Mouse (Mus musculus) bone marrow, adult 2 months (tissue): ENCODE data around the gene Rex1bd. TPM values are rescaled to one million over a fixed set of nuclear protein-coding genes. Genes with fewer than 3 reads are reported as not detected.

Source experiments
- H3K27ac ChIP-seq: fragments of 200-500 bp; 2 replicates; pipeline ENCODE4 v1.5.1; 2012; ENCODE audit warnings: low read depth, mild to moderate bottlenecking, control low read depth, inconsistent platforms, low read length; ENCODE audit not compliant: control insufficient read depth, poor library complexity, insufficient read depth
- H3K4me1 ChIP-seq: fragments of 200-500 bp; 2 replicates; pipeline ENCODE4 v1.6.1; 2011; ENCODE audit warnings: low read length; ENCODE audit not compliant: control insufficient read depth, insufficient read depth
- H3K4me3 ChIP-seq: fragments of 200-500 bp; replicated peaks from 2 replicates; pipeline ENCODE3; 2011; ENCODE audit warnings: mild to moderate bottlenecking, low read depth, low read length, control low read depth; ENCODE audit not compliant: control insufficient read depth
- CTCF ChIP-seq: fragments of 200-500 bp; IDR thresholded peaks from 2 replicates; pipeline ENCODE4 v1.5.1; 2011; ENCODE audit warnings: low read length, control low read depth; ENCODE audit not compliant: control insufficient read depth, insufficient read depth
- POLR2A ChIP-seq: fragments of 200-500 bp; IDR thresholded peaks from 2 replicates; pipeline ENCODE4 v1.6.1; 2011; ENCODE audit warnings: low read depth, mild to moderate bottlenecking, control low read depth, low read length, borderline replicate concordance; ENCODE audit not compliant: control insufficient read depth
- WGBS: fragments of 180-500 bp; shearing (Covaris S2); methylation state at CpG from one replicate; pipeline ENCODE4 v1.1.7; 2018; 5-methylcytosine and 5-hydroxymethylcytosine counted together
- polyA plus RNA-seq: library from polyadenylated mRNA; stranded (reverse); fragments of >200 nt; gene quantifications from 2 replicates; pipeline ENCODE4 v1.2.4, GENCODE M21; 2011; ENCODE audit warnings: low replicate concordance; ENCODE audit not compliant: missing spikeins, insufficient read depth, insufficient read length

Rex1bd gene
- polyA plus RNA-seq, 1 experiment: 63.6 TPM

- WGBS: 81% methylated on average over 2 of the region's 2 CpGs
- Histone ChIP-seq H3K4me1 (no peaks in the 10 kb centered on the region), H3K4me3 (no peak overlapping the region), H3K27ac (no peak overlapping the region)
- no peak for TF ChIP-seq CTCF
- no peak for TF ChIP-seq POLR2A
These were observed 23.6 kb downstream of the Rex1bd start for GRCm38 (mm10) chr8:70482943-70483342.

GRCm38 (mm10) chr8:70481908-70482307 is 24.6 kb downstream of the Rex1bd start:
- TF ChIP-seq CTCF: no peak
- no peak for TF ChIP-seq POLR2A
- Histone ChIP-seq H3K27ac (no peak overlapping the region), H3K4me3 (no peak overlapping the region), H3K4me1 (no peaks in the 10 kb centered on the region; the same call in 1 of the 2 replicates)
- 67% methylated on average over 3 of the region's 3 CpGs for WGBS

- no peaks in the 10 kb centered on the region; the same call in 1 of the 2 replicates for H3K4me1 ChIP-seq
- no peak overlapping the region for H3K27ac ChIP-seq
These were observed 29.1 kb downstream of the Rex1bd start for GRCm38 (mm10) chr8:70477269-70477982.

GRCm38 (mm10) chr8:70476333-70477268 is 30.0 kb downstream of the Rex1bd start, which contains the start of gene Klhl26:
Gene Klhl26 (minus strand): TSS chr8:70476968.
- Histone ChIP-seq H3K4me1 (no peaks in the 10 kb centered on the region; the same call in 1 of the 2 replicates), H3K4me3 (peak within 1 kb of the TSS; percentile 70), H3K27ac (peak within 1 kb of the TSS; percentile 64; the same call in 1 of the 2 replicates)
- TF ChIP-seq CTCF (no peak), POLR2A (peak; percentile 63; the same call in 1 of the 2 replicates)
- under 1% methylated on average over 53 of the region's 53 CpGs for WGBS

More at GRCm38 (mm10) chr8:70477269-70477982, 29.1 kb downstream of the Rex1bd start:
- H3K4me3 ChIP-seq: peak overlapping the region; percentile 70
- 16% methylated on average over 21 of the region's 21 CpGs for WGBS
- TF ChIP-seq CTCF: no peak
- TF ChIP-seq POLR2A: no peak

GRCm38 (mm10) chr8:70471856-70472255 is 34.7 kb downstream of the Rex1bd start:
- H3K27ac ChIP-seq: no peak overlapping the region
- no peak for TF ChIP-seq CTCF
- TF ChIP-seq POLR2A: no peak
- no peak overlapping the region for H3K4me3 ChIP-seq
- 99% methylated on average over 7 of the region's 7 CpGs for WGBS
- H3K4me1 ChIP-seq: no peaks in the 10 kb centered on the region

- Histone ChIP-seq H3K27ac (no peak overlapping the region), H3K4me3 (no peak overlapping the region), H3K4me1 (no peaks in the 10 kb centered on the region)
- 79% methylated on average over 2 of the region's 2 CpGs for WGBS
- TF ChIP-seq POLR2A (no peak), CTCF (no peak)
These were observed 36.6 kb downstream of the Rex1bd start for GRCm38 (mm10) chr8:70469938-70470337.

- H3K4me3 ChIP-seq: no peak overlapping the region
- H3K27ac ChIP-seq: no peak overlapping the region
- TF ChIP-seq CTCF (no peak), POLR2A (no peak)
- 37% methylated on average over 10 of the region's 10 CpGs for WGBS
- no peaks in the 10 kb centered on the region for H3K4me1 ChIP-seq
These were observed 37.1 kb downstream of the Rex1bd start for GRCm38 (mm10) chr8:70469295-70469916.

- WGBS: 85% methylated on average over 4 of the region's 4 CpGs
- Histone ChIP-seq H3K4me3 (no peak overlapping the region), H3K4me1 (no peaks in the 10 kb centered on the region), H3K27ac (no peak overlapping the region)
- TF ChIP-seq CTCF (no peak), POLR2A (no peak)
These were observed 37.8 kb downstream of the Rex1bd start for GRCm38 (mm10) chr8:70468733-70469132.
